Mouse (Mus musculus): ENCODE measurements at regions not wholly inside any gene's neighbourhood (a gene's known extent, or its start where the extent isn't known, plus 50 kb on each side); places are given as distances from the start of the nearest gene placed in this dataset.
"Not testable (repeated sequence)": the region's sequence is repeated elsewhere in the genome, so short reads cannot be mapped to it uniquely, and the experiment has no call there.

- DNase-seq: no peak
Measured at GRCm38 (mm10) chr8:5523281-5523680, 418.1 kb upstream of the Slc10a2 start.

- DNase-seq: no peak
Measured at GRCm38 (mm10) chr8:5495861-5496260, 390.7 kb upstream of the Slc10a2 start.

GRCm38 (mm10) chr8:5490491-5490890, 385.3 kb upstream of the Slc10a2 start:
- DNase-seq: no peak

GRCm38 (mm10) chr8:5482938-5483337, 377.8 kb upstream of the Slc10a2 start:
- no peak for DNase-seq

GRCm38 (mm10) chr8:5472999-5473398, 367.8 kb upstream of the Slc10a2 start:
- DNase-seq: peak; percentile 2 to 27

- no peak for DNase-seq
Measured at GRCm38 (mm10) chr8:5472582-5472981, 367.4 kb upstream of the Slc10a2 start.

- DNase-seq: no peak
Measured at GRCm38 (mm10) chr8:5457619-5458018, 352.5 kb upstream of the Slc10a2 start.

- DNase-seq: no peak
Measured at GRCm38 (mm10) chr8:5453469-5453868, 348.3 kb upstream of the Slc10a2 start.

GRCm38 (mm10) chr8:5442243-5442642, 337.1 kb upstream of the Slc10a2 start:
- DNase-seq: not testable (repeated sequence)

- not testable (repeated sequence) for DNase-seq
Measured at GRCm38 (mm10) chr8:5440404-5440803, 335.3 kb upstream of the Slc10a2 start.

- no peak for DNase-seq
Measured at GRCm38 (mm10) chr8:5439054-5439453, 333.9 kb upstream of the Slc10a2 start.

GRCm38 (mm10) chr8:5428303-5428971, 323.3 kb upstream of the Slc10a2 start:
- no peak for DNase-seq

- not testable (repeated sequence) for DNase-seq
Measured at GRCm38 (mm10) chr8:5416841-5417240, 311.7 kb upstream of the Slc10a2 start.

- DNase-seq: no peak
Measured at GRCm38 (mm10) chr8:5384851-5385250, 279.7 kb upstream of the Slc10a2 start.

GRCm38 (mm10) chr8:5378001-5378400, 272.9 kb upstream of the Slc10a2 start:
- DNase-seq: no peak

GRCm38 (mm10) chr8:5339953-5340352, 234.8 kb upstream of the Slc10a2 start:
- no peak for DNase-seq

GRCm38 (mm10) chr8:5314594-5314993, 209.4 kb upstream of the Slc10a2 start:
- no peak for DNase-seq

GRCm38 (mm10) chr8:5299982-5300381, 194.8 kb upstream of the Slc10a2 start:
- no peak for DNase-seq

GRCm38 (mm10) chr8:5297190-5297589, 192.0 kb upstream of the Slc10a2 start:
- DNase-seq: no peak

- DNase-seq: peak; percentile 53 to 75
Measured at GRCm38 (mm10) chr8:5285708-5286161, 180.6 kb upstream of the Slc10a2 start.

GRCm38 (mm10) chr8:5283799-5284198, 178.6 kb upstream of the Slc10a2 start:
- no peak for DNase-seq

GRCm38 (mm10) chr8:5262316-5262715, 157.2 kb upstream of the Slc10a2 start:
- peak; percentile 2 to 10 for DNase-seq

- peak in 1 of 2 experiments; percentile 8 for DNase-seq
Measured at GRCm38 (mm10) chr8:5241871-5242270, 136.7 kb upstream of the Slc10a2 start.

Data from cerebellum, postnatal 14 days (tissue).